Mouse (Mus musculus) left cerebral cortex, postnatal 4 days (tissue): ENCODE results near the gene Elk3. TPM values are rescaled to one million over a fixed set of nuclear protein-coding genes. Genes with fewer than 3 reads are reported as not detected.

ENCODE experiments used
- DNase-seq: peaks from one replicate; pipeline ENCODE4 v3.0.0-alpha.2; 2022
- intact Hi-C: fragments of 180-260 bp; cut with DNase I; formaldehyde crosslinking; loops from one replicate; pipeline ENCODE4 v1.15.1; 2025
- total RNA-seq, 2 experiments: library from RNA; stranded (reverse); gene quantifications; 2 replicates each; pipeline ENCODE4 v1.2.3; 2021

Gene Elk3
- total RNA-seq, 2 experiments from 2014 or later, result 13.4 to 16.0 TPM

GRCm38 (mm10) chr10:93272986-93273982 is 37.7 kb downstream of the Elk3 start:
- DNase-seq, result no peak
- intact Hi-C loops, result no loop called here

GRCm38 (mm10) chr10:93271831-93272230 is 39.1 kb downstream of the Elk3 start:
- intact Hi-C loops, result no loop called here
- DNase-seq, result no peak

- no peak for DNase-seq
- intact Hi-C loops, result no loop called here
Observed at GRCm38 (mm10) chr10:93270889-93271460, 40.0 kb downstream of the Elk3 start.

- no peak for DNase-seq
- intact Hi-C loops, result no loop called here
Observed at GRCm38 (mm10) chr10:93269744-93270143, 41.2 kb downstream of the Elk3 start.

GRCm38 (mm10) chr10:93268339-93268738 is 42.6 kb downstream of the Elk3 start:
- no peak for DNase-seq
- intact Hi-C loops, result no loop called here

- DNase-seq, result no peak
- intact Hi-C loops, result no loop called here
Observed at GRCm38 (mm10) chr10:93267509-93267908, 43.4 kb downstream of the Elk3 start.

- intact Hi-C loops, result no loop called here
- DNase-seq, result no peak
Observed at GRCm38 (mm10) chr10:93266521-93266920, 44.4 kb downstream of the Elk3 start.

GRCm38 (mm10) chr10:93265833-93266232 is 45.1 kb downstream of the Elk3 start:
- no peak for DNase-seq
- intact Hi-C loops, result no loop called here

GRCm38 (mm10) chr10:93264001-93264400 is 46.9 kb downstream of the Elk3 start:
- intact Hi-C loops, result no loop called here
- DNase-seq, result no peak

GRCm38 (mm10) chr10:93263431-93263830 is 47.5 kb downstream of the Elk3 start:
- peak; percentile 57 for DNase-seq
- intact Hi-C loops, result no loop called here

- intact Hi-C loops, result no loop called here
- no peak for DNase-seq
Observed at GRCm38 (mm10) chr10:93261981-93262499, 48.9 kb downstream of the Elk3 start.

GRCm38 (mm10) chr10:93261132-93261980 is 49.6 kb downstream of the Elk3 start:
- DNase-seq, result peak; percentile 96
- intact Hi-C loops, result no loop called here

- no peak for DNase-seq
Observed at GRCm38 (mm10) chr10:93259826-93260225, 51.1 kb downstream of the Elk3 start.

GRCm38 (mm10) chr10:93255294-93255693 is 55.6 kb downstream of the Elk3 start:
- peak; percentile 90 for DNase-seq
- intact Hi-C loops, result no loop called here

More at GRCm38 (mm10) chr10:93259826-93260225, 51.1 kb downstream of the Elk3 start:
- intact Hi-C loops, result no loop called here

GRCm38 (mm10) chr10:93253156-93253555 is 57.8 kb downstream of the Elk3 start:
- intact Hi-C loops, result no loop called here
- no peak for DNase-seq

- no peak for DNase-seq
- intact Hi-C loops, result no loop called here
Observed at GRCm38 (mm10) chr10:93252661-93253060, 58.3 kb downstream of the Elk3 start.

GRCm38 (mm10) chr10:93251426-93251825 is 59.5 kb downstream of the Elk3 start:
- no peak for DNase-seq
- intact Hi-C loops, result no loop called here

- no peak for DNase-seq
- intact Hi-C loops, result no loop called here
Observed at GRCm38 (mm10) chr10:93250436-93251317, 60.3 kb downstream of the Elk3 start.

- no peak for DNase-seq
- intact Hi-C loops, result no loop called here
Observed at GRCm38 (mm10) chr10:93249901-93250300, 61.0 kb downstream of the Elk3 start.

- no peak for DNase-seq
- intact Hi-C loops, result no loop called here
Observed at GRCm38 (mm10) chr10:93248416-93248815, 62.5 kb downstream of the Elk3 start.
